Mouse (Mus musculus): Measurements from ENCODE around the gene Vwa5a. TPM values are rescaled to one million over a fixed set of nuclear protein-coding genes. Genes with fewer than 3 reads are reported as not detected.

Vwa5a gene
- polyA plus RNA-seq (2014; fragmentation: Nextera tagmentation; extraction: Ambion mirVana): 3.6 and 7.2 TPM in 2 replicates

DNA sequence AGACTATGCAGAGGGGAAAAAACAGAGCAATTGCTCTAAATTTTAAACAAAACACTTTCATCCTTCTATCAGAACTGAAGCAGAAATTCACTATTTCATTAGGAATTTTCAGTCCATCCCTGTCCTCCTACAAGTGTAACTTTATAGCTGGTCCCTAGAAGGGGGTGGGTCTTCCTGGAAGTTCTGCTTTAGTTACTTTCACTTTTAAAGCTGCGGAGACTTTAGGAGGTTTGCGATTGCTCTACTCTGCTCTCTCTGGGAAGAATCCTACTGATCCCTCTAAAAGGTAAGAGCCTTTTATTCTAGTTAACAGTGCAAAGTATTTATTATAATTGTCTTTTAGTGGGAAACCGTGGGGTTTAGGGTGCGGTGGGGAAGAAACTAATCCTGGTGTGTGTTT is at the start of gene Vwa5a:
Vwa5a (plus strand) TSS at position 167 of the 400 bp plus-strand sequence.
- H3K27me3 ChIP-seq (ENCODE audit: control insufficient read depth, insufficient read depth, low read length): no peaks in the 10 kb centered on the region
- no peaks in the 10 kb centered on the region for H3K36me3 ChIP-seq (ENCODE audit: control insufficient read depth, insufficient read depth, low read length)
- peak within 1 kb of the TSS; percentile 31; the same call in 1 of the 2 replicates for H3K9ac ChIP-seq (replicated peaks; ENCODE audit: low read length)
- DNase-seq: peak; percentile 49
- H3K4me1 ChIP-seq (ENCODE audit: control insufficient read depth, insufficient read depth, low read length): 0 out of 2 replicates have a peak, but pooled peaks cover 5% of the 10 kb centered on the region
- H3K4me2 ChIP-seq (ENCODE audit: low read length): peak within 1 kb of the TSS; percentile 41
- WGBS: 3% methylated on average over 4 of the region's 4 CpGs
- H3K27ac ChIP-seq (replicated peaks; ENCODE audit: low read depth, low read length): no peak within 1 kb of the TSS
- peak within 1 kb of the TSS; percentile 30 for H3K4me3 ChIP-seq (replicated peaks; ENCODE audit: low read depth, low read length)
- no peaks in the 10 kb centered on the region for H3K9me3 ChIP-seq (ENCODE audit: control insufficient read depth, low read length)
- ATAC-seq (ENCODE audit: low FRiP score, low TSS enrichment): no peak

DNA sequence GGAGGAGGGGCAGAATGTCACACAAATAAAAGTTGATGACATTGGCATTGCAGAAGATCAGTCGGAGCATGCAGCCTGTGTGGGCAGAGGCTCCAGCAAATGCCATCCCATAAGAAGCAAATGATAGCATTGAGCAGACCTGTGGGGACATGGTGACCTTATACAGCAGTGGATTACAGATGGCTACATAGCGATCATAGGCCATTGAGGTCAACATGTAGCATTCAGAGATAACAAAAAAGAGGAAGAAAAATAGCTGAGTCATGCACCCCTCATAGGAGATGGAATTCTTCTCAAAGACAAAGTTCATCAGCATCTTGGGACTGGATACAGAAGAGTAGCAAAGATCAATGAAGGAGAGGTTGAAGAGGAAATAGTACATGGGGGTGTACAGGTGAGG is 45.2 kb upstream of the Vwa5a start:
- Histone ChIP-seq H3K4me2 (ENCODE audit: low read length) (no peak overlapping the region), H3K27me3 (ENCODE audit: control insufficient read depth, insufficient read depth, low read length) (no peaks in the 10 kb centered on the region), H3K9me3 (ENCODE audit: control insufficient read depth, low read length) (no peaks in the 10 kb centered on the region), H3K4me1 (ENCODE audit: control insufficient read depth, insufficient read depth, low read length) (no peaks in the 10 kb centered on the region), H3K4me3 (replicated peaks; ENCODE audit: low read depth, low read length) (no peak overlapping the region), H3K9ac (replicated peaks; ENCODE audit: low read length) (no peak overlapping the region), H3K27ac (replicated peaks; ENCODE audit: low read depth, low read length) (no peak overlapping the region), H3K36me3 (ENCODE audit: control insufficient read depth, insufficient read depth, low read length) (no peaks in the 10 kb centered on the region)
- no peak for DNase-seq
- WGBS: 92% methylated on average over 2 of the region's 2 CpGs
- no peak for ATAC-seq (ENCODE audit: low FRiP score, low TSS enrichment)

DNA sequence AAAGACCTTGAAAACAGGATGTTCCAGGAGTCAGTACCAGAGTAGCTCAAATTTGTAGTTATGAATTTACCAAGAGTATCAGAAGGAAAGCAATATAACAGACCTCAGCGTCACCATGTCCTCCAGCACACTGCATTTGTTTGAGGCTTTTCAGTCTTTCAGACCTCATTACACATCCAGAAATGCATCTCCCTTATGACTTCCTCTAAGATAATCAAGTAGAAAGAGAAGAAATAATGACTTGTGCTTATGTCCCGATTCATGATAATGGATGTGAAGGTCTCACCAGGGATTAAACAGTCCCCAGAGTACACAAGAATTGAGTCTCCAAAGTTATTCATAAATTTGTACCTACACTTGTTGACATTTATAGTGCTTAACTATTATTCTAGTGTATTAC is 43.6 kb upstream of the Vwa5a start, which contains the start of gene Olfr918:
Olfr918 (minus strand) TSS at position 101 of the 400 bp plus-strand sequence.
- DNase-seq (no peak), ATAC-seq (ENCODE audit: low FRiP score, low TSS enrichment) (no peak)
- Histone ChIP-seq H3K27ac (replicated peaks; ENCODE audit: low read depth, low read length) (no peak within 1 kb of the TSS), H3K4me1 (ENCODE audit: control insufficient read depth, insufficient read depth, low read length) (no peaks in the 10 kb centered on the region), H3K9me3 (ENCODE audit: control insufficient read depth, low read length) (no peaks in the 10 kb centered on the region), H3K27me3 (ENCODE audit: control insufficient read depth, insufficient read depth, low read length) (no peaks in the 10 kb centered on the region), H3K9ac (replicated peaks; ENCODE audit: low read length) (no peak within 1 kb of the TSS), H3K4me2 (ENCODE audit: low read length) (no peak within 1 kb of the TSS), H3K36me3 (ENCODE audit: control insufficient read depth, insufficient read depth, low read length) (no peaks in the 10 kb centered on the region), H3K4me3 (replicated peaks; ENCODE audit: low read depth, low read length) (no peak within 1 kb of the TSS)
- 90% methylated on average over 2 of the region's 2 CpGs for WGBS

DNA sequence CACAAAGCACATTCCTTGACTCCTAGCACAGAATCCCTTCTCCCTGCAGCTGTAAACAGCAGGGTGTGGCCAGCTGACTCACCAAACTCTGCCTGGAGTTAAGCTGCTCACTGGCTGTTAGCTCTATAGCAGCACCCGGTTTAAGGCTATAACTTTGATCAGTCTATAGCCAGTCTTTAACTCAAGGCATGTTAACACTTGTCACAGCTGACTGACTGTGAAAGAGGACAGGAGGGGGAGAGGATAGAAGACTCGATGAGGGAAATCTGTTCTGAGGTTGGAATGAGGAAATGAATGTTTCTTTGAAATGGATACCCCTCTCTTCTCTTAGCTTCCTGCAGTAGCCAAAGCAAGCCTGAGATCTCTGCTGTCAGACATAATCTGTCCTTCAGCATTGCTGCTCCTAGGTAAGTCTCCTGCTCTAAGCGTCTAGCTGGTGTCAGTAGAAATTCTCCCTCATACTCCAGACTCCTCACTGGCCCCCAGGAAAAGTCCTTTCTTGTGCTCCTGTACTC is 916 bp downstream of the Vwa5a start:
- 5% methylated on average over 3 of the region's 3 CpGs for WGBS
- peak overlapping the region; percentile 41 for H3K4me2 ChIP-seq (ENCODE audit: low read length)
- no peaks in the 10 kb centered on the region for H3K27me3 ChIP-seq (ENCODE audit: control insufficient read depth, insufficient read depth, low read length)
- H3K4me1 ChIP-seq (ENCODE audit: control insufficient read depth, insufficient read depth, low read length): 0 out of 2 replicates have a peak, but pooled peaks cover 5% of the 10 kb centered on the region
- H3K4me3 ChIP-seq (replicated peaks; ENCODE audit: low read depth, low read length): peak overlapping the region; percentile 30
- peak; percentile 14 for DNase-seq
- no peak overlapping the region for H3K9ac ChIP-seq (replicated peaks; ENCODE audit: low read length)
- no peaks in the 10 kb centered on the region for H3K36me3 ChIP-seq (ENCODE audit: control insufficient read depth, insufficient read depth, low read length)
- no peak overlapping the region for H3K27ac ChIP-seq (replicated peaks; ENCODE audit: low read depth, low read length)
- no peak for ATAC-seq (ENCODE audit: low FRiP score, low TSS enrichment)
- H3K9me3 ChIP-seq (ENCODE audit: control insufficient read depth, low read length): no peaks in the 10 kb centered on the region

DNA sequence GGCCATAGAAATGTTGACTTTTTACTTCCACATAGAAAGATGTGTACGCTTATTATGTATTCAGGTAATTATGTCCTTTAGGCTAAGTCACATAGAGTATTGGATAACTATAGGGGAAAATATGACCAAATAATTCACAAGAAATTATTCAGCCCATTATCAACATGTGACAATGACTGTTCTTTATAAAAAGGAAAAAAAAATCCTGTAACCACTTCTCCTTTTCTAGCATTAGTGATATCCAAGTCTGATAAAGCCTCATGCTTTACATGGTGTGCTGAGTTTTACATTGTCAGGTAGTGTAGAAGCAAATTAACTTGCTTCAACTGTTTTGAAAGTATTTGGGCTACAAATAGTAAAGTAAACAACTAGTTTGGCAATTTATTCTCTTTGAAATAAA is 6.0 kb downstream of the Vwa5a start:
- no peak overlapping the region for H3K27ac ChIP-seq (replicated peaks; ENCODE audit: low read depth, low read length)
- no peaks in the 10 kb centered on the region for H3K27me3 ChIP-seq (ENCODE audit: control insufficient read depth, insufficient read depth, low read length)
- no peak overlapping the region for H3K9ac ChIP-seq (replicated peaks; ENCODE audit: low read length)
- H3K4me3 ChIP-seq (replicated peaks; ENCODE audit: low read depth, low read length): no peak overlapping the region
- H3K4me2 ChIP-seq (ENCODE audit: low read length): no peak overlapping the region
- no peaks in the 10 kb centered on the region for H3K4me1 ChIP-seq (ENCODE audit: control insufficient read depth, insufficient read depth, low read length)
- no peaks in the 10 kb centered on the region for H3K9me3 ChIP-seq (ENCODE audit: control insufficient read depth, low read length)
- 97% methylated on average over 1 of the region's 1 CpGs for WGBS
- no peak for DNase-seq
- H3K36me3 ChIP-seq (ENCODE audit: control insufficient read depth, insufficient read depth, low read length): no peaks in the 10 kb centered on the region
- ATAC-seq (ENCODE audit: low FRiP score, low TSS enrichment): no peak

DNA sequence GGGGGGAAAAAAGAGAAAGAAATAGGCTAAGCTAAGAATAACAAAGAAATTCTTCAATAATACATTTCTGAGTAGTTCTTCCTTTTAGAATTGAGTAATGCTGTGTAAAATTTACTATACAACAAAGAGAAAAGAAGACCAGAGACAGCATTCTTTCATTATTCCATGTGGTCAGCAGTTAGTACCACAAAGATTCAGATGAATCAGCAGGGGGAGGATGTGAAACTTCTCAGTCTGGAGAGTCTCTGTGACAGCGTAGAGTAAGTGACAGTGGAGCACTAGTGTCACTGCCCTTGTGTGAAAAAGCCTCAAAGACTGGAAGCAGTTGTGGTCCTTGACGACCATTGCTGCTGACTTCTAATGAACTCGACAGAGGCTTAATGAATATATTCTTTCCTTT is 10.2 kb downstream of the Vwa5a start:
- H3K4me2 ChIP-seq (ENCODE audit: low read length): no peak overlapping the region
- no peaks in the 10 kb centered on the region for H3K36me3 ChIP-seq (ENCODE audit: control insufficient read depth, insufficient read depth, low read length)
- H3K9ac ChIP-seq (replicated peaks; ENCODE audit: low read length): no peak overlapping the region
- WGBS: 82% methylated on average over 3 of the region's 3 CpGs
- H3K27me3 ChIP-seq (ENCODE audit: control insufficient read depth, insufficient read depth, low read length): no peaks in the 10 kb centered on the region
- H3K9me3 ChIP-seq (ENCODE audit: control insufficient read depth, low read length): no peaks in the 10 kb centered on the region
- ATAC-seq (ENCODE audit: low FRiP score, low TSS enrichment): no peak
- H3K4me3 ChIP-seq (replicated peaks; ENCODE audit: low read depth, low read length): no peak overlapping the region
- no peak for DNase-seq
- no peak overlapping the region for H3K27ac ChIP-seq (replicated peaks; ENCODE audit: low read depth, low read length)
- no peaks in the 10 kb centered on the region for H3K4me1 ChIP-seq (ENCODE audit: control insufficient read depth, insufficient read depth, low read length)

DNA sequence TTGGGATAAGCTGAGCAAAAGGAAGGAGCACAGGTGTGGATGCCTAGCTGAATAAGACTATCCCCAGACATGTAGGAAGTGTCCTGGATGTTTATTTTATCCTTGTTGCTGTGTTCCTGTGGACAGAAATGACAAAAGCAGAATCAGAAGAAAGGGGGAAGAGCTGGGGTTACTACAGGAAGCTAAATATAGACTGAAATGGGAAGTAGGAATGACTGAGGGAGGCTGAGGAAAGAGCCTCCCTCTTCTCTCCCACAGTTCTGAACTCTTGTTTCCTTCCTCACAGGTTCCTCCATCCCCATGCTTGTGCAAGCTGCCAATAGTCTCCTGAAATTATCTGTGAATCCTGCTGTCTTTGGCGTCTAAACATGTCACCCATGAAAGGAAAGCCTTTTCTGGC is 23.3 kb downstream of the Vwa5a start:
- no peaks in the 10 kb centered on the region for H3K36me3 ChIP-seq (ENCODE audit: control insufficient read depth, insufficient read depth, low read length)
- H3K4me3 ChIP-seq (replicated peaks; ENCODE audit: low read depth, low read length): no peak overlapping the region
- no peak overlapping the region for H3K4me2 ChIP-seq (ENCODE audit: low read length)
- ATAC-seq (ENCODE audit: low FRiP score, low TSS enrichment) (no peak), DNase-seq (no peak)
- 80% methylated on average over 1 of the region's 1 CpGs for WGBS
- no peaks in the 10 kb centered on the region for H3K4me1 ChIP-seq (ENCODE audit: control insufficient read depth, insufficient read depth, low read length)
- H3K9ac ChIP-seq (replicated peaks; ENCODE audit: low read length): no peak overlapping the region
- H3K27ac ChIP-seq (replicated peaks; ENCODE audit: low read depth, low read length): no peak overlapping the region
- no peaks in the 10 kb centered on the region for H3K27me3 ChIP-seq (ENCODE audit: control insufficient read depth, insufficient read depth, low read length)
- H3K9me3 ChIP-seq (ENCODE audit: control insufficient read depth, low read length): no peaks in the 10 kb centered on the region

DNA sequence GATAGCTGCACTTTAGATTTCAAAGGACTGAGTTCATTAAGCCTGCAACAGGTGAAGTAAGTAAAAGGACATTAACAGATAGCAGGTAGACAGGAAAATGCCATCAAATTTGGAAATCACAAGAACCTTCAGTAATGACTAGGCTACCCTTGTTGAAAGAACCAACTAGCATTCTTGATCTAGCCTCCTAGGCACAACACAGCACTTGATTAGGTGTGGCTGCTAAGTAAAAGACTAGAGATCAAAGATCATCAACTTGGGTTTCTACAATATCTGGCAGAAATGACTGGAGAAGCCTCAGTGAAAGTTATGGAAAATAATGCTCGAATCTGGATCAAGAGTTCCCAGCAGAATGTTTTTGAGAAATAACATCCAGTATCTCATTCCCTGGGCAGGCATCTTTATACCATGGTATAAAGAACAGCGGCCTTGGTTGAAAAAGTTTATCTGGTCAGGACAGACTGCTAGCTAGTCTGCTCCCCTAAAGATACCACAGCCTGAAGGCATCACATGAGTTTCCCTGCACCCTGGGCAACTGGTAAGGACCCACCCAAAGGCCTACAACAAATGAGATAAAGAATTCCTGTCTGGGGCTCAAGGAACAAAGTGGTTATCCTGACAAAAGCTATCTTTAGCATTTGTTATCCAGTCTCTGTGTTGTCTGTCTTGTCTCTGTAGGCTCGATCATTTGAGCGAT is 26.7 kb downstream of the Vwa5a start:
- Histone ChIP-seq H3K36me3 (ENCODE audit: control insufficient read depth, insufficient read depth, low read length) (no peaks in the 10 kb centered on the region), H3K27me3 (ENCODE audit: control insufficient read depth, insufficient read depth, low read length) (no peaks in the 10 kb centered on the region), H3K27ac (replicated peaks; ENCODE audit: low read depth, low read length) (no peak overlapping the region), H3K4me2 (ENCODE audit: low read length) (no peak overlapping the region), H3K9ac (replicated peaks; ENCODE audit: low read length) (no peak overlapping the region), H3K9me3 (ENCODE audit: control insufficient read depth, low read length) (no peaks in the 10 kb centered on the region), H3K4me1 (ENCODE audit: control insufficient read depth, insufficient read depth, low read length) (no peaks in the 10 kb centered on the region), H3K4me3 (replicated peaks; ENCODE audit: low read depth, low read length) (no peak overlapping the region)
- 93% methylated on average over 4 of the region's 4 CpGs for WGBS
- ATAC-seq (ENCODE audit: low FRiP score, low TSS enrichment) (no peak), DNase-seq (no peak)

DNA sequence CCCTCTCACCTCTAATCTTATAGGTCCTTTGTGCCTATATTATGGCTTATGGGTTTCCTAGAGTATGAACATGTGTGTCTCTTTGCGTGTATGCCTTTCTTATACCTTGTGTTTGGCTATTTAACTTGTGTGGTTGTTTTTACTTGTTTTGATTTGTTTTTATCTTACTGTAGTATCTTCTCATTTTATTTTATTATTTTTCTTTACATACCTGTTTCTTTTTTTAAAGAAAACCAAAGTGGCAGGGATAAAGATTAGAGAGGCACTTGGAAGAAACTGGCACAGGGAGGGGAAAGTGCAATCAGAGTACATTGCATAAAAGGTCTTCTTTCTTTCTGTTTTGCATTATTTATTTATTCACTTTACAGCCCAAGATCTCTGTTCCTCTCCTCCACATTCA is 33.9 kb downstream of the Vwa5a start, which contains the start of gene Olfr920:
Olfr920 (plus strand) TSS at position 301 of the 400 bp plus-strand sequence.
- no peak within 1 kb of the TSS for H3K4me2 ChIP-seq (ENCODE audit: low read length)
- H3K9me3 ChIP-seq (ENCODE audit: control insufficient read depth, low read length): no peaks in the 10 kb centered on the region
- no peak within 1 kb of the TSS for H3K9ac ChIP-seq (replicated peaks; ENCODE audit: low read length)
- no peak within 1 kb of the TSS for H3K4me3 ChIP-seq (replicated peaks; ENCODE audit: low read depth, low read length)
- ATAC-seq (ENCODE audit: low FRiP score, low TSS enrichment): no peak
- no peak within 1 kb of the TSS for H3K27ac ChIP-seq (replicated peaks; ENCODE audit: low read depth, low read length)
- H3K4me1 ChIP-seq (ENCODE audit: control insufficient read depth, insufficient read depth, low read length): no peaks in the 10 kb centered on the region
- H3K27me3 ChIP-seq (ENCODE audit: control insufficient read depth, insufficient read depth, low read length): no peaks in the 10 kb centered on the region
- WGBS: 90% methylated on average over 1 of the region's 1 CpGs
- no peak for DNase-seq
- no peaks in the 10 kb centered on the region for H3K36me3 ChIP-seq (ENCODE audit: control insufficient read depth, insufficient read depth, low read length)
